Mouse (Mus musculus): Measurements from ENCODE around the gene Alpk1. TPM values are rescaled to one million over a fixed set of nuclear protein-coding genes. Genes with fewer than 3 reads are reported as not detected.

Gene Alpk1
- polyA plus RNA-seq, 1 experiment from 2014 or later, result 1.7 TPM

GRCm38 (mm10) chr3:127762403-127762802 is 17.9 kb downstream of the Alpk1 start:
- no peak for DNase-seq (ENCODE audit: low spot score)
- H3K9ac ChIP-seq (ENCODE audit: low read length), result no peak overlapping the region
- no peak overlapping the region for H3K27ac ChIP-seq (ENCODE audit: low read depth)
- no peaks in the 10 kb centered on the region for H3K36me3 ChIP-seq (ENCODE audit: control insufficient read depth, insufficient read depth, low read length)
- H3K4me2 ChIP-seq (ENCODE audit: low read length), result no peak overlapping the region
- H3K4me1 ChIP-seq (replicated peaks; ENCODE audit: control insufficient read depth, insufficient read depth, low read length), result no peaks in the 10 kb centered on the region
- ATAC-seq (replicated peaks; ENCODE audit: low FRiP score, low TSS enrichment, low read depth), result no peak
- H3K27me3 ChIP-seq (replicated peaks; ENCODE audit: control insufficient read depth, insufficient read depth, low read length), result peaks cover 14% of the 10 kb centered on the region; the same call in 1 of the 2 replicates
- H3K4me3 ChIP-seq (ENCODE audit: low read depth, low read length), result no peak overlapping the region
- no peaks in the 10 kb centered on the region for H3K9me3 ChIP-seq (ENCODE audit: control insufficient read depth, low read length)
- WGBS, result 62% methylated on average over 8 of the region's 8 CpGs

DNA sequence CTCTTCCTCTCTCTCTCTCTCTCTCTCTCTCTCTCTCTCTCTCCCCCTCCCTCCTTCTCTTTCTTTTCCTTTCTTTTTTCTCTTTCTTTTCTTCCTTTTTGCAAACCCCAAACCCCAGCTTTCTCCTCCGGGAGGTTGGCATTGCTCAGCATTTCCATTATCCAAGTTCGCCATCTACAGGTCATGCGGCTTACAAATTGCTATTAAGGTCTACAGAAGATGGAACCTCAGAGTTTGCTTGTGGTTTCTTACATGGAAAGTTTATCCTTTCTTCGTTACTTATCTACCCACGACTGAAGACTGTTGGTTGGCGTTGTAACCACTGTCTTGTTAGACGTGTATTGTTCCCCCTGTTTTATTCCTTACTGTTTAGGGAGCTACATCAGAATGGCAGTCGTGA is 21.1 kb downstream of the Alpk1 start:
- no peak overlapping the region for H3K27ac ChIP-seq (ENCODE audit: low read depth)
- 19% methylated on average over 8 of the region's 8 CpGs for whole genome bisulfite sequencing
- H3K4me1 ChIP-seq (replicated peaks; ENCODE audit: control insufficient read depth, insufficient read depth, low read length), result no peaks in the 10 kb centered on the region
- no peak overlapping the region for H3K4me2 ChIP-seq (ENCODE audit: low read length)
- DNase-seq (ENCODE audit: low spot score), result peak; percentile 59
- peaks cover 14% of the 10 kb centered on the region; the same call in 1 of the 2 replicates for H3K27me3 ChIP-seq (replicated peaks; ENCODE audit: control insufficient read depth, insufficient read depth, low read length)
- H3K36me3 ChIP-seq (ENCODE audit: control insufficient read depth, insufficient read depth, low read length), result no peaks in the 10 kb centered on the region
- H3K9me3 ChIP-seq (ENCODE audit: control insufficient read depth, low read length), result no peaks in the 10 kb centered on the region
- H3K9ac ChIP-seq (ENCODE audit: low read length), result no peak overlapping the region
- H3K4me3 ChIP-seq (ENCODE audit: low read depth, low read length), result no peak overlapping the region
- no peak for ATAC-seq (replicated peaks; ENCODE audit: low FRiP score, low TSS enrichment, low read depth)

DNA sequence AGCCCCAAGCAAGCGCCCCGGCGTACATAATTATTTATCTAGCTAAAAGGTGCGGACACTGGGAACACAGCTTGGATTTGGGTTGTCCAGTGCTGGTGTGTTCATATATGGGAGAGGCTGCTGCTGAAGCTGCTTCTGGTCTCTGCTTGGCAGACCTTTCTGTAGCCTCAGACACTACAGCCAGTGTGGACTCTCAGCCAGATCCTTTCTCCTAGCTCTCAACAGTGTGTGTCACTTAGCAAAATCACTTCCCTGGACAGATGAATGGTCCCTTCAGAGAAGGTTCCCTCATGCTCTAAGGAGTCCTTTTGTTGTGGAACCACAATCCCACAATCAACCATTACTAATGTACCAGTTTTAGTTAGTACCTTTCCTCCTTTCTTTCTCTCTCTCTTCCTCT is 21.5 kb downstream of the Alpk1 start:
- no peak for DNase-seq (ENCODE audit: low spot score)
- peaks cover 14% of the 10 kb centered on the region; the same call in 1 of the 2 replicates for H3K27me3 ChIP-seq (replicated peaks; ENCODE audit: control insufficient read depth, insufficient read depth, low read length)

GRCm38 (mm10) chr3:127757886-127758301 is 22.4 kb downstream of the Alpk1 start:
- ATAC-seq (replicated peaks; ENCODE audit: low FRiP score, low TSS enrichment, low read depth), result no peak

More for the DNA sequence above, 21.5 kb downstream of the Alpk1 start:
- no peak for ATAC-seq (replicated peaks; ENCODE audit: low FRiP score, low TSS enrichment, low read depth)
- no peak overlapping the region for H3K9ac ChIP-seq (ENCODE audit: low read length)
- H3K27ac ChIP-seq (ENCODE audit: low read depth), result no peak overlapping the region
- H3K4me2 ChIP-seq (ENCODE audit: low read length), result no peak overlapping the region
- no peak overlapping the region for H3K4me3 ChIP-seq (ENCODE audit: low read depth, low read length)
- 54% methylated on average over 4 of the region's 4 CpGs for WGBS
- no peaks in the 10 kb centered on the region for H3K4me1 ChIP-seq (replicated peaks; ENCODE audit: control insufficient read depth, insufficient read depth, low read length)
- H3K9me3 ChIP-seq (ENCODE audit: control insufficient read depth, low read length), result no peaks in the 10 kb centered on the region
- no peaks in the 10 kb centered on the region for H3K36me3 ChIP-seq (ENCODE audit: control insufficient read depth, insufficient read depth, low read length)

GRCm38 (mm10) chr3:127756458-127756857 is 23.9 kb downstream of the Alpk1 start:
- H3K27me3 ChIP-seq (replicated peaks; ENCODE audit: control insufficient read depth, insufficient read depth, low read length), result peaks cover 14% of the 10 kb centered on the region; the same call in 1 of the 2 replicates
- no peak overlapping the region for H3K9ac ChIP-seq (ENCODE audit: low read length)
- 87% methylated on average over 6 of the region's 6 CpGs for WGBS
- H3K36me3 ChIP-seq (ENCODE audit: control insufficient read depth, insufficient read depth, low read length), result no peaks in the 10 kb centered on the region
- DNase-seq (ENCODE audit: low spot score) (no peak), ATAC-seq (replicated peaks; ENCODE audit: low FRiP score, low TSS enrichment, low read depth) (no peak)
- no peak overlapping the region for H3K4me2 ChIP-seq (ENCODE audit: low read length)
- no peaks in the 10 kb centered on the region for H3K4me1 ChIP-seq (replicated peaks; ENCODE audit: control insufficient read depth, insufficient read depth, low read length)
- H3K9me3 ChIP-seq (ENCODE audit: control insufficient read depth, low read length), result no peaks in the 10 kb centered on the region
- no peak overlapping the region for H3K4me3 ChIP-seq (ENCODE audit: low read depth, low read length)
- H3K27ac ChIP-seq (ENCODE audit: low read depth), result no peak overlapping the region

More at GRCm38 (mm10) chr3:127757886-127758301, 22.4 kb downstream of the Alpk1 start:
- H3K9me3 ChIP-seq (ENCODE audit: control insufficient read depth, low read length), result no peaks in the 10 kb centered on the region
- no peak for DNase-seq (ENCODE audit: low spot score)
- H3K9ac ChIP-seq (ENCODE audit: low read length), result no peak overlapping the region
- no peaks in the 10 kb centered on the region for H3K4me1 ChIP-seq (replicated peaks; ENCODE audit: control insufficient read depth, insufficient read depth, low read length)
- H3K27me3 ChIP-seq (replicated peaks; ENCODE audit: control insufficient read depth, insufficient read depth, low read length), result peaks cover 14% of the 10 kb centered on the region; the same call in 1 of the 2 replicates
- H3K36me3 ChIP-seq (ENCODE audit: control insufficient read depth, insufficient read depth, low read length), result no peaks in the 10 kb centered on the region
- H3K4me2 ChIP-seq (ENCODE audit: low read length), result no peak overlapping the region
- no peak overlapping the region for H3K27ac ChIP-seq (ENCODE audit: low read depth)
- H3K4me3 ChIP-seq (ENCODE audit: low read depth, low read length), result no peak overlapping the region

DNA sequence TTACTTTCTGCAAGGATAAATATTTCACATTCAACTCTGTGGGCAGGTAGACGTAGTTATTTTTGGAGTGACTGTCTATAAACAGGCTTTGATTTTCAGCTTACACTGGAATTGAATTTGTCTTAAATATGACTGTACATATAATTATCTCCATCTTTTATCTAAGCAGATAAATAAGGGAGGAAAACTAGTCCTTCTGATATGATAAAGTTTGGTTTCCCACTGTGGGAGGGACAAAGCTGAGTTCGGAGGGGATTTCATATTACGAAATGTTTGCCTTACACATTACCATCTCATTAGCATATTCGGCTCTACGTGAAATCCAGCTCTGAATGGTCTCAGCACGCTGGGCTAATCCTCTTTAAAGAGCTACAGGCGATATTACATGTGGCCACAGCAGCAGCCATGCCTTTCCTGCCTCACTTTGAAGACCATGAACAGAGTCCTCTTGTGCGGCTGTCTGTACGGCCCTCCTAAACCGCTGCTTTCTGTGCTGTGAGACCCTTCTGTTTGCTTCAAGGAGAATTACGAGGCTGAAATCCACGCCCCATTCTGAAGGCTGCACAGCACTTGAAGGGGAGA is 30.3 kb downstream of the Alpk1 start:
- Histone ChIP-seq H3K4me3 (ENCODE audit: low read depth, low read length) (no peak overlapping the region), H3K27ac (ENCODE audit: low read depth) (no peak overlapping the region), H3K27me3 (replicated peaks; ENCODE audit: control insufficient read depth, insufficient read depth, low read length) (peaks cover 58% of the 10 kb centered on the region), H3K36me3 (ENCODE audit: control insufficient read depth, insufficient read depth, low read length) (no peaks in the 10 kb centered on the region), H3K9ac (ENCODE audit: low read length) (no peak overlapping the region), H3K9me3 (ENCODE audit: control insufficient read depth, low read length) (no peaks in the 10 kb centered on the region), H3K4me2 (ENCODE audit: low read length) (peak overlapping the region; percentile 28; the same call in 1 of the 2 replicates), H3K4me1 (replicated peaks; ENCODE audit: control insufficient read depth, insufficient read depth, low read length) (no peaks in the 10 kb centered on the region)
- no peak for ATAC-seq (replicated peaks; ENCODE audit: low FRiP score, low TSS enrichment, low read depth)
- WGBS, result 23% methylated on average over 12 of the region's 12 CpGs
- DNase-seq (ENCODE audit: low spot score), result no peak

DNA sequence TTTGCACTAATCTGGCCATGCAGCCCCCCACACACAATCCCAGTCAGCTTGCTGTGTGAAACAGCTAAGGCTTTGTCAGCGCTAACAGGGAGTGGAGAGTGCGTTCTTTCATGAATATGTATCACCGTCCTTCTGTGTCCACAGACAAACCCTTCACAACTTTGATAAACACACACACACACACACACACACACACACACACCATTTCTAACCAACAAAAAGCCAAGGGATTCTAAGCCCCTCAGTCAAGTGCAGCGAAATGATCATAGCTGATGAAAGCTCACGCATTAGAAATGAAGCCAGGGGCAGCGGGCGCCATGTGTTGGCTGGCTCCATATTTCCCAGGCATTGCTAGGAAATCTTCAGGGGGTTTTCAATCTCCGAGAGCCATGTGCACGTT is 31.1 kb downstream of the Alpk1 start:
- Histone ChIP-seq H3K9me3 (ENCODE audit: control insufficient read depth, low read length) (no peaks in the 10 kb centered on the region), H3K27me3 (replicated peaks; ENCODE audit: control insufficient read depth, insufficient read depth, low read length) (peaks cover 62% of the 10 kb centered on the region), H3K36me3 (ENCODE audit: control insufficient read depth, insufficient read depth, low read length) (no peaks in the 10 kb centered on the region), H3K4me1 (replicated peaks; ENCODE audit: control insufficient read depth, insufficient read depth, low read length) (no peaks in the 10 kb centered on the region), H3K27ac (ENCODE audit: low read depth) (no peak overlapping the region), H3K9ac (ENCODE audit: low read length) (no peak overlapping the region), H3K4me3 (ENCODE audit: low read depth, low read length) (no peak overlapping the region), H3K4me2 (ENCODE audit: low read length) (no peak overlapping the region)
- ATAC-seq (replicated peaks; ENCODE audit: low FRiP score, low TSS enrichment, low read depth) (no peak), DNase-seq (ENCODE audit: low spot score) (no peak)
- 28% methylated on average over 9 of the region's 9 CpGs for WGBS

DNA sequence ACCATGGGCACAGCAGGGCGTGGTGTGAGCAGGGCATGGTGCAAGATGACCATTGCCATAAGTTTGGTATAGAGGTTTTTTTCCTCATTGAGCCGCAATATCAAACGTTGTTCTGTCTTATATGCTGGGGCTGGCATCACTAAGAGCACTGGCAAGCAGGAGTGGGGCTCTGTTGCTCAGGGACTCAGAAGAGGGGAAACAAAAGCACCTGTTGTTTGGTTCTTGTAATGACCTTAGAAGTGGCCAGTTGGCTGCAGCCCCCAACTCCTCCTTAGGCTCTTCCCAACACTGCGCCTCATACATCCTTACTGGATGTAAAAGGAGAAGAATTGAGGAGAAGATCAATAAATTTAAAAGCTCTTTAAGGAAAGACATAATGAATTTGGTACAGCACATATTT is 31.7 kb downstream of the Alpk1 start:
- Histone ChIP-seq H3K4me3 (ENCODE audit: low read depth, low read length) (no peak overlapping the region), H3K36me3 (ENCODE audit: control insufficient read depth, insufficient read depth, low read length) (no peaks in the 10 kb centered on the region), H3K27me3 (replicated peaks; ENCODE audit: control insufficient read depth, insufficient read depth, low read length) (peaks cover 62% of the 10 kb centered on the region), H3K4me2 (ENCODE audit: low read length) (no peak overlapping the region), H3K4me1 (replicated peaks; ENCODE audit: control insufficient read depth, insufficient read depth, low read length) (no peaks in the 10 kb centered on the region), H3K9ac (ENCODE audit: low read length) (no peak overlapping the region), H3K27ac (ENCODE audit: low read depth) (no peak overlapping the region), H3K9me3 (ENCODE audit: control insufficient read depth, low read length) (no peaks in the 10 kb centered on the region)
- no peak for ATAC-seq (replicated peaks; ENCODE audit: low FRiP score, low TSS enrichment, low read depth)
- DNase-seq (ENCODE audit: low spot score), result no peak
- whole genome bisulfite sequencing, result 58% methylated on average over 4 of the region's 4 CpGs
